Mouse (Mus musculus) gastrocnemius, adult 2 months (tissue): ENCODE data around the gene Cwc22. TPM values are rescaled to one million over a fixed set of nuclear protein-coding genes. Genes with fewer than 3 reads are reported as not detected.

Experiments used
- DNase-seq: peaks from one replicate; pipeline ENCODE4 v3.0.0; 2022
- H3K27ac ChIP-seq: fragments of 200-600 bp; 2 replicates; pipeline ENCODE4 v1.8.1; 2022; ENCODE audit warnings: mild to moderate bottlenecking
- H3K4me3 ChIP-seq: fragments of 200-600 bp; 2 replicates; pipeline ENCODE4 v1.8.1; 2022; ENCODE audit warnings: mild to moderate bottlenecking, moderate library complexity
- CTCF ChIP-seq: fragments of 200-600 bp; IDR thresholded peaks from 2 replicates; pipeline ENCODE4 v1.8.1; 2022; ENCODE audit warnings: antibody characterized with exemption, mild to moderate bottlenecking, moderate library complexity
- intact Hi-C: fragments of 180-260 bp; cut with DNase I; formaldehyde crosslinking; loops from one replicate; pipeline ENCODE4 v1.15.1; 2025
- total RNA-seq, 2 experiments: library from RNA; stranded (reverse); gene quantifications; 2 replicates each; pipeline ENCODE4 v1.2.3; 2021

Gene Cwc22
- total RNA-seq, 2 experiments from 2014 or later = 13.9 to 14.2 TPM

- no peak overlapping the region for H3K4me3 ChIP-seq
- intact Hi-C loops = no loop called here
- DNase-seq = no peak
- no peak for TF ChIP-seq CTCF
- no peak overlapping the region for H3K27ac ChIP-seq
These were observed 75.0 kb downstream of the Cwc22 start for GRCm38 (mm10) chr2:77871146-77871545.

- no peak overlapping the region for H3K27ac ChIP-seq
- no peak for TF ChIP-seq CTCF
- intact Hi-C loops = no loop called here
- no peak overlapping the region for H3K4me3 ChIP-seq
- no peak for DNase-seq
These were observed 76.4 kb downstream of the Cwc22 start for GRCm38 (mm10) chr2:77869729-77870280.

DNA sequence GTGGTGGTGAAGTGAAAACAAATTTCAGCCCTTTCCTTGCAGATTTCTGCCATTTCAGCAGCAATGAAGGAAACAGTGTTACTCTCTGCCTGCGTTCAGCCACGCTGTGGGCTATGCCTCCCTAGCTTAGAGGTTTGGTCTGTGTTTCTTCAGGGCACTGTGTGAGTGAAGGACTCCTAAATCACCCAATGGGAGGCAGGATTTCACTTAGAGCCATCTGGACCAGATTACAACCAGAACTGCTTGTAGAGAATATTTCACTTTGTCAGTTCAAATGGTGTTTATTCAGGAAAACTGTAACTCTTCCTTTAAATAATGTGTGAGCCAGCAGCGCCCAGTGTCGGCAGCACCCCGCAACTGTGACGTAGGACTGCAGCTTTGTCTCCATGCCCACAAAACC lies 82.2 kb downstream of the Cwc22 start:
- no peak for TF ChIP-seq CTCF
- no peak for DNase-seq
- Histone ChIP-seq H3K27ac (no peak overlapping the region), H3K4me3 (peak overlapping the region; percentile 56)
- intact Hi-C loops = no loop called here

DNA sequence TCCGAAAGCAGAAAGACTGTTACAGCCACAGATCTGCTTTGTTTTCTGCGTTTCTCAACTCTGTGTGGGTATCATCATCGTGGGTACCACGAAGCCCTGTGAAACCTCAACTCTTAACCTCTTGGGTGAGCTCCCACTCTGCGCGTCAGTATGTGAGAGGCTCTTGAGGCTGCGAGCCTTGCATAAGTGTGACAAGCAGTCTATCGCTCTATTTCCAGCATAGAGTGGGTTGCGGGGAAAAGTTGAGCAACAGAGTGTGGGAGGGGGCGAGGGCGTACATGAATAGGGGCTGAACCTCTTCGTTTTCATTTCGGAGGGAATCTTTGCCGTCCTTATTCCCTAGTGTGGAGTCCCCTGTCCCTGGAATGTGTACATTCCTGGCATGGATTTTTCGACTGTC lies 82.7 kb downstream of the Cwc22 start:
- no peak overlapping the region for H3K27ac ChIP-seq
- intact Hi-C loops = no loop called here
- peak overlapping the region; percentile 56 for H3K4me3 ChIP-seq

GRCm38 (mm10) chr2:77841464-77841863 lies 104.7 kb downstream of the Cwc22 start:
- no peak overlapping the region for H3K4me3 ChIP-seq
- no peak for TF ChIP-seq CTCF
- DNase-seq = no peak
- intact Hi-C loops = no loop called here
- no peak overlapping the region for H3K27ac ChIP-seq

More for the DNA sequence above, 82.7 kb downstream of the Cwc22 start:
- TF ChIP-seq CTCF = no peak
- no peak for DNase-seq

DNA sequence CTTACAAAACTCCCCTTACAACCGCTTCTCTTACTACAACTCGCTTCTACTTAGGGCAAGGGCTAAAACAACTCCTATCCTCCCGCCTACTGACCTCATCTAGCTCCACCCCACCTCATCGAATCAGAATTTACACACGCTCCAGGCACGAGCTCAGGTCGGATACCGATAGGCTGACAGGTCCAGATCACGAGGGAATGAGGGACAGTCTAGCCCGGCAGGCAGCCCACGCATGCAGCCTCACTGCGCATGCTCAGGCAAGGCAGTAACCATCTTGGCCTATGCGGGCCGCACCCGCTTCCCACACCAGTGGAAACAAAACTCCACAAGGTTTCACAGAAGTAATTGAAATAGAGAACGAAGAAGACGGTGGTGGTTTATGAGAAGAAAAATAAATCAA lies 106.6 kb downstream of the Cwc22 start:
- no peak for DNase-seq
- intact Hi-C loops = no loop called here
- TF ChIP-seq CTCF = no peak
- Histone ChIP-seq H3K27ac (no peak overlapping the region), H3K4me3 (no peak overlapping the region)

- intact Hi-C loops = no loop called here
- no peak for DNase-seq
- Histone ChIP-seq H3K4me3 (no peak overlapping the region), H3K27ac (no peak overlapping the region)
- TF ChIP-seq CTCF = no peak
These were observed 107.5 kb downstream of the Cwc22 start for GRCm38 (mm10) chr2:77838688-77839087.

DNA sequence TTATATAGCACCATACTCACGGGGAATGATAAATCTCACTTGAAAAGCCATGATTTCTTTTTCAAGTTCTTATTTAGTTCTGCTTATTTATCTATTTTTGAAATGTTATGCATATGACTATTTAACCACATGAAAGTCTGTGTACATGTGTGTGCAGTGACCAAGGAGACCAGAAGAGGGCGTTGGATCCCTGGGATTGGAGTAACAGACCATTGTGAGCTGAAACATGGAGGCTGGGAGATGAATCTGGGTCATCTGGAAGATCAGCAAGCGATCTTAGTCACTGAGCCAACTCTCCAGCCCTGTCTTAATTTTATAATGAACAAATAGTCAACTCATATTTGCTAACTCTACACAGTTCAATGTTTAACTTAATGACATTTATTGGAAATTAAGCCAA lies 110.4 kb downstream of the Cwc22 start:
- no peak overlapping the region for H3K4me3 ChIP-seq
- DNase-seq = no peak
- H3K27ac ChIP-seq = no peak overlapping the region
- intact Hi-C loops = no loop called here
- no peak for TF ChIP-seq CTCF

Other genes with a start within 250 kb of the Cwc22 start
- 1 to 10 TPM; 2.5 to 8.4 TPM for gene Zfp385b, start 126.7 kb downstream of the Cwc22 start, total RNA-seq